Mouse (Mus musculus): ENCODE results near the gene Pxdc1.

DNA sequence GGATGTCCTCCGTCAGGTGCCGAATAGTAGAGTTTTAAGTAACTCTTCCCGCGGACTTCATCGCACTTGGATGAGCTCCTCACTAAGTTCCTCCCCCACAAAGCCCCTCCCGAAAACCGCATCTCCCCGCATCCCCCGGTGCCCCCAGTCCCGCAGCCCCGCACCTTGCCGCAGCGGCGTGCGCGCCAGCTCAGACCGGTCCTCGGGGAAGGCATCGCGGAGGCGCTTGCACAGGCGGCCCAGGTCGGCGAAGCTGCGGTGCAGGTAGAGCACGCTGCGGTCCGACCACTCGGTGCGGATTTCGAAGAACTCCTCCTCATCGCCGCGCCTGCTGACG lies 1.3 kb downstream of the Pxdc1 start:
- TF ChIP-seq CTCF (IDR thresholded peaks at IDR 0.05; ENCODE audit: extremely low read depth, insufficient read depth, low read length) (no peak), POLR2A (IDR thresholded peaks at IDR 0.05; ENCODE audit: extremely low read depth, insufficient read depth, low read length) (no peak)
